Mouse (Mus musculus): ENCODE results near the gene Xylt1. TPM values are rescaled to one million over a fixed set of nuclear protein-coding genes. Genes with fewer than 3 reads are reported as not detected.

Xylt1 gene
- total RNA-seq, 2 experiments from 2014 or later = 53.3 to 55.2 TPM

GRCm38 (mm10) chr7:117529787-117530655 is 149.2 kb downstream of the Xylt1 start:
- intact Hi-C loops (cut with DNase I) = no loop called here

DNA sequence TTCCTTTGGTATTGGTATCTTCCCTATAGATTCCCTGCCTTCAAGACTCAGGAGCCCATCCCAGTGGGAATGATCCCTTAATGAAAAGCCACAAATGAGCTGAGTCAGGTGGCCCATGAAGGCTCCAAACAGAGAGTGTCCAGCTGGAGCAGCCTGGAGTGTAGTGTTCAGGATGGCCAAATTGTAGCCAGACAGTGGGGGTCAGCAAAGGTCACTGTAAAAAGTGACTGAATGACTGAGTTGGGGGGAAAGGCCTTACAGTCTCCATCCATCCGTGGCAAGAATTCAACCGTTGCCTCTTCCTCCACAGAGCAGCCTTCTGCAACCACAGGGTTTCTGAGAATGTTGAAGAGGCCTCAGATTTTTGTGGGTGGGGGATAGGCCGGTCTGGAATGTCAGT is 151.9 kb downstream of the Xylt1 start:
- intact Hi-C loops (cut with DNase I) = no loop called here
- no peak for DNase-seq (ENCODE audit: extremely low spot score in 1 of 2, low spot score in 2 of 2)

More at GRCm38 (mm10) chr7:117529787-117530655, 149.2 kb downstream of the Xylt1 start:
- DNase-seq (ENCODE audit: extremely low spot score in 1 of 2, low spot score in 2 of 2) = no peak

DNA sequence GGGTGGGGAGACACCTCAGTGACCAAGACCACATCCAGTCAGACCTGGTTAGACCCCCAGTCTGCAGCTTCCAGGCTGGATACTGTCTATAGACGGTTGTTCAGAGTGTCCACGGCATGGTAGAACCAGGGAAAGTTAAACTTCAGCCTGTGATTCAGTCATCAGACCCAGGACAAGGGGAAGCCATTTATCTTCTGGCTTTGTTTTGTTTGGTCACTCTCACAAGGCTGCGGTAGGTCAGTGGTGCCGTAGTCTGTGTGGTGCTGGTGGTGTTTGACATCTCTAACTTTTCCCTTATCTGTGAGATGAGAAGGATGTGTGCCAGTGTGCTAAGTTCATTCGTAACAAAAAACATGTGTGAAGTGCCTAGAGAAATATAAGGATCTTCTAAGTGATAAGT is 152.4 kb downstream of the Xylt1 start:
- DNase-seq (ENCODE audit: extremely low spot score in 1 of 2, low spot score in 2 of 2) = no peak
- intact Hi-C loops (cut with DNase I) = no loop called here

- intact Hi-C loops (cut with DNase I) = no loop called here
- DNase-seq (ENCODE audit: extremely low spot score in 1 of 2, low spot score in 2 of 2) = no peak
Measured at GRCm38 (mm10) chr7:117539931-117540330, 159.2 kb downstream of the Xylt1 start.

GRCm38 (mm10) chr7:117540413-117540812 is 159.6 kb downstream of the Xylt1 start:
- DNase-seq (ENCODE audit: extremely low spot score in 1 of 2, low spot score in 2 of 2) = no peak
- intact Hi-C loops (cut with DNase I) = no loop called here

DNA sequence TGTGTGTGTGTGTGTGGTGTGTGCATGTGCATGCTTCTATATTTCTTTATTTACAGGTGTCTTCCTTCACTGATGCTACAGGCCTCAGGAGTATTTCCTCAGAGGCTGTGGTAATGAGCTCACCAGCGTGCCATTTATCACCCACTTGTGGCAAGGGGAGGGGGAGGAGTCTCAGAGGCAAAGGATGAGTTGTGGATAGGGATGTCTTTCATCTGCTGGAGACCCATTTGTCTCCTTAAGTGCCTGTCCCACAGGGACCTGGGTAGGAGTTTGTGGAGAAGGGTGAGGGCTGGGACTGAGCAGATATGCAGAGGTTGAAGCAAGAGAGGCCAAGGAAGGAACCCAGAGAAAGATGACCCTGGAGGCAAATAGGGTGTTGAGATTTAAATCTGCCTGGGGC is 160.3 kb downstream of the Xylt1 start:
- no peak for DNase-seq (ENCODE audit: extremely low spot score in 1 of 2, low spot score in 2 of 2)
- intact Hi-C loops (cut with DNase I) = no loop called here

GRCm38 (mm10) chr7:117541681-117542080 is 160.9 kb downstream of the Xylt1 start:
- intact Hi-C loops (cut with DNase I) = no loop called here
- DNase-seq (ENCODE audit: extremely low spot score in 1 of 2, low spot score in 2 of 2) = no peak

DNA sequence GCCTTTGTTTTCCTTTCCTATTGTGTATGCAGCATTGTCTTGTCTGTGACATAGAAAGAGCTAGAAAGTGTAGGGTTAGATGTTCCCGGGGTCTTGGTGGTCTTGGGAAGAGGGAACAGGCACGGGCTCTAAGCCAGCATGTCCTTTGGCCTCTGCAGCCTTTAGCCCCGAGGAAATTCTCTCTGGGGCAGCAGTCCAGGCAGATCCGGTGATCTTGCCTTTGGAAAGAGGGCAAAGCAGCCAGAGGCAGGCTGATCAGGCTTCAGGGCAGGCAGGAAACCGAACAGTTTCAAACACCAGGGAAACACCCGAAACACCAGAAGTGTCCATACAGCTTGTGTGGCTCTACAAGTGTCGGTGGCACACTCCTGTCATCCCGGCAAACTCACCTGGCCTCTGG is 162.3 kb downstream of the Xylt1 start:
- intact Hi-C loops (cut with DNase I) = no loop called here

DNA sequence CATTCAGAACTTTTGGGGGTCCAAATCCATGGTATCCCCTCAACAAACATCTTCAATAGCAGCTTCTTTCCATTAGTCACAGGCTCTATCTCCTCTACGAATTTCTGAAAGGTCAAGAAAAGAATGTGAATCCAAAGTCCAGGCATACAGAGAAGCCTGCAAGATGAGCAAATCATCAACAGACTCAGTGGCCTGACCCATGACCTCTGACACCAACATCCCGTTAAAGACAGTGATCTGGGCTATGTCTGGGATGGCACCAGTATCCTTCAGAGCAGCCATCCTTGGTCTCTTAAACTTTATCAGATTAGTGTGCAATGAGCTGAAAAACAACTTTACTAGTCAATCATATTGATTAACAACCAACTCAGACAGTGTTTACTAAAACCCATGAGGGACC is 163.3 kb downstream of the Xylt1 start:
- intact Hi-C loops (cut with DNase I) = no loop called here
- DNase-seq (ENCODE audit: extremely low spot score in 1 of 2, low spot score in 2 of 2) = no peak

More for the DNA sequence above, 162.3 kb downstream of the Xylt1 start:
- DNase-seq (ENCODE audit: extremely low spot score in 1 of 2, low spot score in 2 of 2) = no peak

GRCm38 (mm10) chr7:117548301-117548700 is 167.5 kb downstream of the Xylt1 start:
- intact Hi-C loops (cut with DNase I) = no loop called here
- no peak for DNase-seq (ENCODE audit: extremely low spot score in 1 of 2, low spot score in 2 of 2)

DNA sequence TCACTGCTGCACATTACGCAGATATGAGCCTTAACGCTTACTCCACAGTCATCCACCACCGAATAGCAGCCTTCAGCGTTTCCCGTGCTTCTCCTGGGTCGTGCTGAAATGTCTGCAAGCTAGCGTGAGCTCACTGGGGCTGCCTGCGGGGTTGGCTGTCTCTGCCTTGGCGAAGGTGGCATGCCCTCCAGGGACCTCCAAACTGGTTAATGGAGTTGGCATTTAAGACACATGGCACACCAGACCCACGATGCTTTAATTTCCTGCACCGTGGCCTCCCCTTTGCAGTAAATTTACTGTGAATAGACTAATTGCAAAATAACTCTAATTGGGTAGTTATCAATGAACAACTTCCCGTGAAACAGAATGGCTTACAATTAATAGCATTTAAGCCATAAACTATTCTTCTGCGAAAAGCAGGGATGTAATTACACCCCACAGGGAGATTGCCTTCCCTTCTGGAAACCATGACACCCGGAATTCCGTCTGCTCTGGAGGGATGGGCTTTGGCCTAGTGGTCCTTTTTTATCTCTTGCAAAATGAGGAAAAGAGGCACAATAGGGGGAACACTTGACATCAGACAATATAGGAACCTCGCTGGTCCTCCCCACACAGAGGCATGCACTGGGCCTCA is 170.3 kb downstream of the Xylt1 start:
- intact Hi-C loops (cut with DNase I) = no loop called here
- DNase-seq (ENCODE audit: extremely low spot score in 1 of 2, low spot score in 2 of 2) = no peak

DNA sequence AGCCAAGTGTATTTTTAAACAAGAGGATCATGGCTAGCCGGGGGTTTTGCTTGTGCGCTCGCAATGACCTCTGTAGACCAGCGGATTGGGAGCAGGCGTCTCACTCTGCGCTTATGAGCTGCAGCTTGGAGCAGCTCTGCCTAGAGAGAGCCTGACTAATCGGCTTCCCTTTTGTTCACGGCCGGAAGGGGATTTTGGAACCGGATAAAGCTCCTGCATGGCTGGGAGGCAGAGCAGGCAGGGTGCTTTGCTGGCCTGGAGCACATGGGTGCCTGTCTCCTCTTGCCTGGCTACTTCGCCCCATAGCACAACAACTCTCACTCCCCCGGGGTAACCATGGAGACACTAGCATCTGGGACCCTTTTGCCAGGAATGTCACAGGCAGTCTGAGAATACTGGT is 172.4 kb downstream of the Xylt1 start:
- intact Hi-C loops (cut with DNase I) = no loop called here
- DNase-seq (ENCODE audit: extremely low spot score in 1 of 2, low spot score in 2 of 2) = no peak

GRCm38 (mm10) chr7:117555735-117556134 is 175.0 kb downstream of the Xylt1 start:
- intact Hi-C loops (cut with DNase I) = no loop called here

DNA sequence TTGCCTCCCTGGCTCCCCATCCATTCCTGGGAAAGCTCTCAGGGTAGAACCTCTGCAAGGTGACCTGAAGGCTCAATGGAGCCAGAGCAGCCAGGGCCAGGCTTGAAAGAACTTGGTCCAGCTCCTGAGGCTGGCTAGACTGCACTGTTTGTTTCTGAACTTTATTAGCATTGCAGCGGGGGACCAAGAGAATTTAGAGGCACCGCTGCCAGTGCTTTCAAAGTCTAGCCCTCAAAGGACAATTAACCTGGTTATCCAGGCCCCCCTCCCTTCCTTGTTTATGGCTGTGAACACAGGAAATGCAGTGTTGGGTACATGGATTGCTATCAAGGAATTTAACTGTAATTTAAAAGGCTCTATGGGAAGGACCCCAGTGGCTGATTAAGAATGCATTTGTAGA is 177.4 kb downstream of the Xylt1 start:
- intact Hi-C loops (cut with DNase I) = no loop called here
- no peak for DNase-seq (ENCODE audit: extremely low spot score in 1 of 2, low spot score in 2 of 2)

More at GRCm38 (mm10) chr7:117555735-117556134, 175.0 kb downstream of the Xylt1 start:
- no peak for DNase-seq (ENCODE audit: extremely low spot score in 1 of 2, low spot score in 2 of 2)

DNA sequence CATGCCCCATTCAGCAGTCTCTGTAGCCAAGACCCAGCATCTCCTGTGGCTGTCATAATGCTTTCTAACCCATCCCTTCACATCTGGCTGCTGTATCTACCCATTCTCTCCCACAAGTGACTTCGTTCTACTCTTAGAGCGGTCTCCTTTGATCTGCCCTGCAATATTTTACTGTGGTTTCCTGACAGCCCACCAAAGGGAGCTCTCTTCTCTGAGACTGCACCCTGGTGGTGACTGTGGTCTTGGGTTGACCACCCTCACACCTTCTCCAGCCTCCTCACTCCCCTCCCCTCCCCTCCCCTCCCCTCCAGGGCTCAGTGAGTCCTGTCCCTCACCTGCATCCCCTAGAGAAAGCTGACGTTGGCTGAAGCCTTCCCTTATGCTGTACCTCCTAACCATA is 178.3 kb downstream of the Xylt1 start:
- no peak for DNase-seq (ENCODE audit: extremely low spot score in 1 of 2, low spot score in 2 of 2)
- intact Hi-C loops (cut with DNase I) = no loop called here

- DNase-seq (ENCODE audit: extremely low spot score in 1 of 2, low spot score in 2 of 2) = no peak
- intact Hi-C loops (cut with DNase I) = no loop called here
Measured at GRCm38 (mm10) chr7:117563939-117564499, 183.2 kb downstream of the Xylt1 start.

- no peak for DNase-seq (ENCODE audit: extremely low spot score in 1 of 2, low spot score in 2 of 2)
- intact Hi-C loops (cut with DNase I) = no loop called here
Measured at GRCm38 (mm10) chr7:117564627-117565026, 183.8 kb downstream of the Xylt1 start.

DNA sequence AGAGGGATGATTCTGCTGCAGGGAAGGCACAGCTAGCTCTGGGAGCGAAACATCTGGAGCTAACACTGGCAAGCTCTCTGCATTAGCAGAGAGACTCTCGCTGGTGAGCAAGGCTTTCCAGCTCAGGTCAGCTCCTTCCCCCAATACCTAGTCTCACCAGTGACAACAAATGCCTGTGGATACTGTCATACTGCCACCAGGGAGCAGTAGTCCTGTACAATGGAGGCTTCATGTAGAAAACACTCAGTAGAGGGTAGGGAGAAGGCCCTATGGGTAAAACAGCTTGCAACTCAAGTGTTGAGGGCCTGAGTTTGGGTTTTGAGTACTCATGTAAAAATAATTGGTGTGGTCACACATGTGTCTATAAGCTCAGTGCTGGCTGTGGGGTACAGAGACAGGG is 185.3 kb downstream of the Xylt1 start:
- DNase-seq (ENCODE audit: extremely low spot score in 1 of 2, low spot score in 2 of 2) = no peak
- intact Hi-C loops (cut with DNase I) = no loop called here

DNA sequence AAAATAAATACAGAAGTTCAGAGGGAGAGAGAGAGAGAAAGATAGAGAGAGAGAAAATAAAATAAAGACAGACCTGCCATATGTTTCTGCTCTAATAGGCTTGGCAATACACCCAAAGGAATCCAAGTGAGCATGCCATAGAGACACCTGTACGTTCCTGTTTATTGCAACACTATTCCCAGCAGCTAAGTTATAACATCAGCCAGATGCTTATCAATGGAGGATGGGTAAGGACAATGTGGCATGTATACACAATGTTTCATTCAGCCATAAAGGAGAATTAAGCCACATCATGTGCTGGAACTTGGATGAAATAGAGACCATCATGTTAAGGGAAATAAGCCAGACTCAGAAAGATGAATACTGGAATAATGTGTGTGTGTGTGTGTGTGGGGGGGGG is 186.1 kb downstream of the Xylt1 start:
- no peak for DNase-seq (ENCODE audit: extremely low spot score in 1 of 2, low spot score in 2 of 2)
- intact Hi-C loops (cut with DNase I) = no loop called here

DNA sequence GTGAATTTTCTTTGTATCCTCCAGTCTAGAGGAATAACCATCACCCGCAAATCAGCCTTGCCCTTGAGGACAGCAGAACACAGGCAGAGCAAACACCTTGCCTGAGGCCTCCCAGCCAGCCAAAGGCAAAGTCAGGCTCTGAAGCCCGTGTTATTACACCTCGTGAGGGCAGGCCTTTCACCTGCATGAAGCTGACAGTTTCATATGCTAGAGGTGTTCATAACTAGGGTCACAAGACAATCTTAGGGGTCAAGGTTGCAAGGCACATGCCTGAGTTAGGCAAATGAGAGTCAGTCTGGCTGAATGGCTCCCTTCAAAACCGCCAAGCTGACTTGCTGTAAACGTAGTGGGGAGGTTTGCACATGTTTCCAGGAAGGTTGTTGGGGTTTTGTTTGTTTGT is 186.5 kb downstream of the Xylt1 start:
- no peak for DNase-seq (ENCODE audit: extremely low spot score in 1 of 2, low spot score in 2 of 2)
- intact Hi-C loops (cut with DNase I) = no loop called here

All from left cerebral cortex, postnatal 10 days (tissue).